Mouse (Mus musculus) heart, embryonic 10.5 days (tissue): Measurements from ENCODE around the gene S100a2. TPM values are rescaled to one million over a fixed set of nuclear protein-coding genes. Genes with fewer than 3 reads are reported as not detected.

Experiments used
- DNase-seq: peaks from one replicate; pipeline ENCODE4 v3.0.0-alpha.2; 2017; ENCODE audit warnings: low spot score
- H3K27ac ChIP-seq: fragments of 300-500 bp; sonication (generic); 2 replicates; pipeline ENCODE4 v1.5.1; 2016; ENCODE audit warnings: mild to moderate bottlenecking
- H3K27me3 ChIP-seq: fragments of 300-500 bp; sonication (generic); 2 replicates; pipeline ENCODE4 v1.6.1; 2016; ENCODE audit warnings: mild to moderate bottlenecking; ENCODE audit not compliant: poor library complexity, insufficient read depth, severe bottlenecking
- H3K36me3 ChIP-seq: fragments of 300-500 bp; sonication (generic); 2 replicates; pipeline ENCODE4 v1.6.1; 2016; ENCODE audit warnings: mild to moderate bottlenecking, moderate library complexity
- H3K4me1 ChIP-seq: fragments of 300-500 bp; sonication (generic); 2 replicates; pipeline ENCODE4 v1.6.1; 2016; ENCODE audit warnings: mild to moderate bottlenecking
- H3K4me3 ChIP-seq: fragments of 300-500 bp; sonication (generic); 2 replicates; pipeline ENCODE4 v1.5.1; 2016; ENCODE audit warnings: mild to moderate bottlenecking, moderate library complexity
- H3K9me3 ChIP-seq: fragments of 300-500 bp; sonication (generic); 2 replicates; pipeline ENCODE4 v1.6.1; 2016; ENCODE audit warnings: mild to moderate bottlenecking, moderate library complexity
- WGBS: fragments of 180-500 bp; shearing (Covaris S2); methylation state at CpG from one replicate; pipeline ENCODE4 v1.1.7; 2016; 5-methylcytosine and 5-hydroxymethylcytosine counted together
- polyA plus RNA-seq: library from polyadenylated mRNA; unstranded; fragments of >200 nt; fragmentation: Nextera tagmentation; extraction: Ambion mirVana; gene quantifications from 2 replicates; pipeline ENCODE4 v1.2.1, GENCODE M21; 2016

Gene S100a2
- not detected in 2 replicates for polyA plus RNA-seq

- no peak for DNase-seq
- 75% methylated on average over 8 of the region's 8 CpGs for WGBS
- no peaks in the 10 kb centered on the region for H3K36me3 ChIP-seq
- H3K9me3 ChIP-seq, result no peaks in the 10 kb centered on the region; the same call in 1 of the 2 replicates
- H3K27ac ChIP-seq, result peak within 1 kb of the TSS; percentile 64; the same call in 1 of the 2 replicates
- H3K4me1 ChIP-seq, result peaks cover 7% of the 10 kb centered on the region; the same call in 1 of the 2 replicates
- no peaks in the 10 kb centered on the region for H3K27me3 ChIP-seq
- H3K4me3 ChIP-seq, result no peak within 1 kb of the TSS
Measured at GRCm38 (mm10) chr3:90589947-90590346, at the start of gene S100a2. TSS of gene S100a2 (plus strand) at chr3:90590247.

GRCm38 (mm10) chr3:90540904-90541303 is 49.1 kb upstream of the S100a2 start:
- Histone ChIP-seq H3K27ac (peak overlapping the region; percentile 60), H3K4me3 (no peak overlapping the region), H3K4me1 (peaks cover 13% of the 10 kb centered on the region), H3K9me3 (no peaks in the 10 kb centered on the region), H3K36me3 (no peaks in the 10 kb centered on the region), H3K27me3 (peaks cover 10% of the 10 kb centered on the region)
- peak; percentile 73 for DNase-seq
- WGBS, result 62% methylated on average over 4 of the region's 4 CpGs

GRCm38 (mm10) chr3:90549676-90550420 is 40.2 kb upstream of the S100a2 start:
- Histone ChIP-seq H3K27ac (no peak overlapping the region), H3K4me1 (peaks cover 7% of the 10 kb centered on the region; the same call in 1 of the 2 replicates), H3K36me3 (no peaks in the 10 kb centered on the region), H3K9me3 (no peaks in the 10 kb centered on the region), H3K4me3 (no peak overlapping the region), H3K27me3 (no peaks in the 10 kb centered on the region)
- DNase-seq, result peak; percentile 63
- 45% methylated on average over 5 of the region's 5 CpGs for WGBS

- H3K4me3 ChIP-seq, result no peak overlapping the region
- no peaks in the 10 kb centered on the region for H3K9me3 ChIP-seq
- 84% methylated on average over 2 of the region's 2 CpGs for WGBS
- H3K27ac ChIP-seq, result no peak overlapping the region
- DNase-seq, result peak; percentile 47
- H3K27me3 ChIP-seq, result no peaks in the 10 kb centered on the region
- H3K4me1 ChIP-seq, result peaks cover 7% of the 10 kb centered on the region; the same call in 1 of the 2 replicates
- no peaks in the 10 kb centered on the region for H3K36me3 ChIP-seq
Measured at GRCm38 (mm10) chr3:90550421-90550790, 39.6 kb upstream of the S100a2 start.

- no peaks in the 10 kb centered on the region for H3K36me3 ChIP-seq
Measured at GRCm38 (mm10) chr3:90552231-90552630, 37.8 kb upstream of the S100a2 start.

GRCm38 (mm10) chr3:90555954-90556353 is 34.1 kb upstream of the S100a2 start:
- no peak overlapping the region for H3K4me3 ChIP-seq
- no peaks in the 10 kb centered on the region for H3K4me1 ChIP-seq
- peak; percentile 31 for DNase-seq
- H3K27ac ChIP-seq, result no peak overlapping the region
- no peaks in the 10 kb centered on the region for H3K36me3 ChIP-seq
- 64% methylated on average over 5 of the region's 5 CpGs for WGBS
- no peaks in the 10 kb centered on the region for H3K27me3 ChIP-seq
- no peaks in the 10 kb centered on the region for H3K9me3 ChIP-seq

More at GRCm38 (mm10) chr3:90552231-90552630, 37.8 kb upstream of the S100a2 start:
- Histone ChIP-seq H3K27ac (no peak overlapping the region), H3K4me1 (peaks cover 7% of the 10 kb centered on the region; the same call in 1 of the 2 replicates), H3K4me3 (no peak overlapping the region), H3K27me3 (no peaks in the 10 kb centered on the region), H3K9me3 (no peaks in the 10 kb centered on the region)
- peak; percentile 50 for DNase-seq
- 68% methylated on average over 2 of the region's 2 CpGs for WGBS

GRCm38 (mm10) chr3:90560008-90560628 is 29.9 kb upstream of the S100a2 start, which contains the start of gene S100a3:
TSS of gene S100a3 (plus strand) at chr3:90560578.
- Histone ChIP-seq H3K27ac (no peak within 1 kb of the TSS), H3K4me1 (no peaks in the 10 kb centered on the region), H3K27me3 (no peaks in the 10 kb centered on the region), H3K4me3 (no peak within 1 kb of the TSS), H3K36me3 (no peaks in the 10 kb centered on the region), H3K9me3 (no peaks in the 10 kb centered on the region)
- 79% methylated on average over 6 of the region's 6 CpGs for WGBS
- no peak for DNase-seq

- Histone ChIP-seq H3K36me3 (no peaks in the 10 kb centered on the region), H3K27me3 (no peaks in the 10 kb centered on the region), H3K9me3 (no peaks in the 10 kb centered on the region), H3K27ac (no peak overlapping the region), H3K4me1 (no peaks in the 10 kb centered on the region; the same call in 1 of the 2 replicates), H3K4me3 (no peak overlapping the region)
- DNase-seq, result no peak
- 73% methylated on average over 5 of the region's 5 CpGs for WGBS
Measured at GRCm38 (mm10) chr3:90574691-90575090, 15.4 kb upstream of the S100a2 start.

- Histone ChIP-seq H3K4me3 (no peak overlapping the region), H3K36me3 (no peaks in the 10 kb centered on the region), H3K27ac (no peak overlapping the region), H3K4me1 (no peaks in the 10 kb centered on the region; the same call in 1 of the 2 replicates), H3K27me3 (no peaks in the 10 kb centered on the region), H3K9me3 (no peaks in the 10 kb centered on the region)
- no peak for DNase-seq
- 82% methylated on average over 3 of the region's 3 CpGs for WGBS
Measured at GRCm38 (mm10) chr3:90575320-90575719, 14.7 kb upstream of the S100a2 start.

- no peak overlapping the region for H3K4me3 ChIP-seq
- H3K4me1 ChIP-seq, result no peaks in the 10 kb centered on the region; the same call in 1 of the 2 replicates
- H3K36me3 ChIP-seq, result no peaks in the 10 kb centered on the region
- WGBS, result 73% methylated on average over 10 of the region's 10 CpGs
- no peak overlapping the region for H3K27ac ChIP-seq
- H3K9me3 ChIP-seq, result no peaks in the 10 kb centered on the region
- H3K27me3 ChIP-seq, result no peaks in the 10 kb centered on the region
- DNase-seq, result no peak
Measured at GRCm38 (mm10) chr3:90576351-90577001, 13.6 kb upstream of the S100a2 start.

GRCm38 (mm10) chr3:90579433-90579832 is 10.6 kb upstream of the S100a2 start:
- Histone ChIP-seq H3K36me3 (no peaks in the 10 kb centered on the region), H3K4me1 (peaks cover 10% of the 10 kb centered on the region), H3K4me3 (no peak overlapping the region), H3K9me3 (no peaks in the 10 kb centered on the region), H3K27ac (no peak overlapping the region), H3K27me3 (no peaks in the 10 kb centered on the region)
- WGBS, result 60% methylated on average over 7 of the region's 7 CpGs
- no peak for DNase-seq

GRCm38 (mm10) chr3:90581141-90581540 is 8.9 kb upstream of the S100a2 start:
- DNase-seq, result no peak
- no peaks in the 10 kb centered on the region for H3K36me3 ChIP-seq
- no peak overlapping the region for H3K4me3 ChIP-seq
- 92% methylated on average over 5 of the region's 5 CpGs for WGBS
- no peak overlapping the region for H3K27ac ChIP-seq
- no peaks in the 10 kb centered on the region for H3K9me3 ChIP-seq
- H3K27me3 ChIP-seq, result no peaks in the 10 kb centered on the region
- peaks cover 10% of the 10 kb centered on the region for H3K4me1 ChIP-seq

- Histone ChIP-seq H3K27me3 (no peaks in the 10 kb centered on the region), H3K27ac (no peak overlapping the region), H3K9me3 (no peaks in the 10 kb centered on the region), H3K36me3 (no peaks in the 10 kb centered on the region), H3K4me3 (no peak overlapping the region), H3K4me1 (peaks cover 15% of the 10 kb centered on the region)
- WGBS, result 98% methylated on average over 1 of the region's 1 CpGs
- DNase-seq, result no peak
Measured at GRCm38 (mm10) chr3:90582156-90582555, 7.9 kb upstream of the S100a2 start.
